13 mouse cellular contexts compared by ENCODE assay signal in the genomic region with DNA sequence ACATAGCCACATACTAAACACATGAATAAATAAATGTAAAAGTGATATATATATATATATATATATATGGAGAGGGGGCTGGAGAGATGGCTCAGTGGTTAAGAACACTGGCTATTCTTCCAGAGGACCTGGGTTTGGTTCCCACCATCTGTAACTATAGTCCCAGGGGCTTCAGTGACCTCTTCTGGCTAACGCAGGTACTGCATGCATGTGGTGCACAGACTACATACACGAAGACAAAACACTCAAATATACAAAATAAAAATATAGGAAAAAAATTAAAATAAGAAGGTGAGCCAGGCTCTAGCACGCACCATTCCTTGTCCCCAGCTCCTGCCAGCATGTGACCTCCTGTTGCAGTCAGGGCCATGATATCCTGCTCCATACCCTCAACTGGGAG.
DNase-seq lines count a peak whose midpoint lies in the region; TF ChIP-seq lines count a peak whose summit lies in the region.
"Had no signal": no experiment of that assay in that cellular context is flagged by ENCODE, and none has a peak within 500 bp of the region (broad histone marks: within the 10 kb centered on the region; RNA-seq: fewer than 3 reads in every experiment).

No protein-coding gene starts in this region.

- no peaks in the 10 kb centered on the region for H3K27me3 ChIP-seq in MEL (ENCODE audit: control insufficient read depth in 1 of 2, insufficient read depth in 2 of 2, low read length in 2 of 2)
- H3K27me3 ChIP-seq in hindbrain, embryonic 10.5 days (ENCODE audit: insufficient read depth, poor library complexity, severe bottlenecking): no peaks in the 10 kb centered on the region
- H3K27me3 ChIP-seq: embryonic facial prominence, embryonic 13.5 days had no signal

- intact Hi-C loops in left cerebral cortex, adult 2 months (cut with DNase I): loop anchor here (2.0 kb wide), 1 partner anchor 33 kb away; no protein-coding TSS in a partner anchor
- intact Hi-C loops in left cerebral cortex, postnatal 25 days (cut with DNase I): no loop called here

- H3K27ac ChIP-seq in left cerebral cortex, adult 2 months: no peak overlapping the region
- H3K27ac ChIP-seq in MEL (ENCODE audit: control insufficient read depth, low read depth, low read length): no peak overlapping the region
- no peak overlapping the region for H3K27ac ChIP-seq in hindbrain, embryonic 10.5 days
- H3K27ac ChIP-seq: embryonic facial prominence, embryonic 13.5 days; forebrain, embryonic 10.5 days had no signal

- peak; percentile 40 for TF ChIP-seq CTCF in left cerebral cortex, adult 2 months (IDR thresholded peaks at IDR 0.05)
- TF ChIP-seq CTCF in MEL (IDR thresholded peaks at IDR 0.05 in 2 of 3, conservative IDR thresholded peaks at IDR 0.05 in 1 of 3; ENCODE audit: control insufficient read depth in 1 of 3, insufficient read depth in 1 of 3, low read depth in 2 of 3, low read length in 3 of 3, poor library complexity in 1 of 3, severe bottlenecking in 1 of 3): peak; percentile 35 to 48 (median 46); a peak in 5 of 6 replicates

- no peak for TF ChIP-seq EP300 in MEL (IDR thresholded peaks at IDR 0.05; ENCODE audit: low read depth in 1 of 2, low read length in 2 of 2)

- no peak overlapping the region for H3K9ac ChIP-seq in MEL (ENCODE audit: control insufficient read depth, low read depth, low read length, poor library complexity, severe bottlenecking)
- H3K9ac ChIP-seq: embryonic facial prominence, embryonic 13.5 days had no signal

- H3K36me3 ChIP-seq in MEL (ENCODE audit: control insufficient read depth in 1 of 2, insufficient read depth in 2 of 2, low read length in 2 of 2): peaks cover 0 to 6% of the 10 kb centered on the region in 2 experiments; a peak in 2 of 4 replicates
- peaks cover 78% of the 10 kb centered on the region for H3K36me3 ChIP-seq in hindbrain, embryonic 10.5 days

- peaks cover 0 to 11% of the 10 kb centered on the region in 2 experiments; a peak in 2 of 4 replicates for H3K4me1 ChIP-seq in MEL (ENCODE audit: control insufficient read depth in 1 of 2, insufficient read depth in 2 of 2, low read length in 2 of 2)
- H3K4me1 ChIP-seq in hindbrain, embryonic 10.5 days (replicated peaks): peaks cover 8% of the 10 kb centered on the region
- H3K4me1 ChIP-seq: embryonic facial prominence, embryonic 13.5 days; forebrain, embryonic 10.5 days had no signal

- no peaks in the 10 kb centered on the region; the same call in 1 of the 2 replicates for H3K79me2 ChIP-seq in MEL (ENCODE audit: control insufficient read depth, insufficient read depth, low read length, poor library complexity)

- H3K4me3 ChIP-seq in left cerebral cortex, adult 2 months: no peak overlapping the region
- H3K4me3 ChIP-seq in MEL (ENCODE audit: control insufficient read depth in 1 of 2, insufficient read depth in 1 of 2, low read depth in 2 of 2, low read length in 2 of 2): no peak overlapping the region
- no peak overlapping the region for H3K4me3 ChIP-seq in hindbrain, embryonic 10.5 days
- H3K4me3 ChIP-seq: embryonic facial prominence, embryonic 13.5 days; forebrain, embryonic 10.5 days had no signal

- WGBS in hindbrain, embryonic 10.5 days: 95% methylated on average over 3 of the region's 3 CpGs

- H3K9me3 ChIP-seq in MEL (replicated peaks; ENCODE audit: insufficient read depth, low read length): no peaks in the 10 kb centered on the region
- H3K9me3 ChIP-seq in hindbrain, embryonic 10.5 days: 0 out of 2 replicates have a peak, but pooled peaks cover 5% of the 10 kb centered on the region
- H3K9me3 ChIP-seq: forebrain, embryonic 10.5 days had no signal

- peak; percentile 40 for TF ChIP-seq RAD21 in MEL (IDR thresholded peaks at IDR 0.05; ENCODE audit: low read depth, low read length)

- no peak for DNase-seq in left cerebral cortex, adult 2 months (ENCODE audit: extremely low spot score in 1 of 2, low spot score in 2 of 2)
- DNase-seq in left cerebral cortex, postnatal 25 days (ENCODE audit: low spot score in 2 of 2): no peak
- peak; percentile 24 for DNase-seq in testis, postnatal 14 days (ENCODE audit: low spot score)
- no peak for DNase-seq in testis, postnatal 10 days (ENCODE audit: low spot score)
- DNase-seq in MEL (ENCODE audit: low read depth, low spot score): peak; percentile 38
- DNase-seq in thymus, postnatal 4 days: peak; percentile 60
- DNase-seq in hindbrain, embryonic 10.5 days (ENCODE audit: low spot score): no peak
- DNase-seq: kidney, postnatal 10 days; left cerebral cortex, postnatal 4 days; lung, adult 18-20 months; right cerebral cortex, postnatal 4 days had no signal

- TF ChIP-seq POLR2A in MEL (IDR thresholded peaks at IDR 0.05; ENCODE audit: control insufficient read depth in 1 of 2, insufficient read depth in 1 of 2, low read depth in 1 of 2, low read length in 2 of 2, poor library complexity in 1 of 2): no peak

TF ChIP-seq in MEL, 35 proteins besides CTCF, POLR2A, EP300 and RAD21:
- peak; percentile 39 for TF ChIP-seq SMC3 (IDR thresholded peaks at IDR 0.05; ENCODE audit: low read depth, low read length)
- TF ChIP-seq TAL1 (IDR thresholded peaks at IDR 0.05; ENCODE audit: low read length): no peak
TF ChIP-seq in MEL: peak in this region for 1.

Comparison
In these comparisons a context has a peak if more than half of its experiments do, and no peak if none do; other contexts are left out.
1. DNase-seq: peak in testis, postnatal 14 days (single experiment), MEL (single experiment) and thymus, postnatal 4 days (single experiment); none in left cerebral cortex, adult 2 months (0 of 2), left cerebral cortex, postnatal 25 days (0 of 2), testis, postnatal 10 days (single experiment) and hindbrain, embryonic 10.5 days (single experiment).